Mouse (Mus musculus): ENCODE data around the gene Crot. TPM values are rescaled to one million over a fixed set of nuclear protein-coding genes. Genes with fewer than 3 reads are reported as not detected.
A peak's percentile ranks its signal among the peaks of the same experiment; 100 is the strongest.
"Not testable (repeated sequence)": the region's sequence is repeated elsewhere in the genome, so short reads cannot be mapped to it uniquely, and the experiment has no call there.

Crot gene
- polyA plus RNA-seq, 1 experiment from 2014 or later = 17.3 TPM

DNA sequence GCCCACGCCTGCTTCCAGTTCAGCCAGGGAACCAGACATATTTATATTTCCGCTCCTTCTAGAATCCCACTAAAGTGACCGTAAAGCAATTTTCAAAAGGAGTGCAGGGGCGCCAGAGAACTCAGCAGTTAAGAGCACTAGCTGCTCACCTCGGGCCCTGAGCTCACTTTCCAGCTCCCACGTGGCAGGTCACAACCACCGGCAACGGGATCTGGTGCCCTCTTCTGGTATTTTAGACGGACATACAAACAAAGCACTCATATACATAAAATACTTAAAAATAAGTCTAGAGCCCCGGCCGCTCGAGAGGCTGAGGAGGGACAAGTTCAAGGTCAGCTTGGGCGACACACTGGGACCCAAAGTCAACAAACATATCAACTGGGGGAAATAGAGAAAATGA is 6.6 kb downstream of the Crot start:
- no peak for ATAC-seq (replicated peaks)
- Histone ChIP-seq H3K9me3 (no peaks in the 10 kb centered on the region), H3K9ac (no peak overlapping the region), H3K4me1 (no peaks in the 10 kb centered on the region), H3K27ac (no peak overlapping the region), H3K4me2 (no peak overlapping the region), H3K36me3 (replicated peaks) (0 out of 2 replicates have a peak, but pooled peaks cover 3% of the 10 kb centered on the region), H3K4me3 (no peak overlapping the region), H3K27me3 (replicated peaks) (no peaks in the 10 kb centered on the region)
- WGBS = 89% methylated on average over 13 of the region's 13 CpGs

DNA sequence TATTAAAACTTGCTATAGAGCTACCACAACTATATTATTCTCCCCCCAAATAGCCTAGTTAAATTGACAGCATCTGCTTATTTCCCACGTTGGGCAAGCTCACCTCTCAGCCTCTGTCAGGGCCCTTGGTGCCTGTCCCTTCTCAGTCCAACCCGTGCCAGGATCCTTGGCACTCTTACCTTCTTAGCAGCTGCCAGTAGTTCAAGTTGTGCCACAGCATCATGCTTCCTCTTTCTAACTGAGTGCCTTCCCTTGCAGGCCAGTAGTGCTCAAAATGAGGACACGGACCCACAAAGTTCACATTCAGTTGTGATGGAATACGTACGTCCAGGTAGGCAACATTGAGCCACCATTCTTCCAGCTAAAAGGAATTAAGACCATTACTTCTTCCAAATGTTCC is 9.2 kb downstream of the Crot start:
- no peak overlapping the region for H3K4me2 ChIP-seq
- no peaks in the 10 kb centered on the region for H3K9me3 ChIP-seq
- no peak for ATAC-seq (replicated peaks)
- no peak overlapping the region for H3K27ac ChIP-seq
- no peaks in the 10 kb centered on the region for H3K4me1 ChIP-seq
- no peak overlapping the region for H3K4me3 ChIP-seq
- 97% methylated on average over 5 of the region's 5 CpGs for WGBS
- H3K36me3 ChIP-seq (replicated peaks) = 0 out of 2 replicates have a peak, but pooled peaks cover 3% of the 10 kb centered on the region
- H3K27me3 ChIP-seq (replicated peaks) = no peaks in the 10 kb centered on the region
- no peak overlapping the region for H3K9ac ChIP-seq

DNA sequence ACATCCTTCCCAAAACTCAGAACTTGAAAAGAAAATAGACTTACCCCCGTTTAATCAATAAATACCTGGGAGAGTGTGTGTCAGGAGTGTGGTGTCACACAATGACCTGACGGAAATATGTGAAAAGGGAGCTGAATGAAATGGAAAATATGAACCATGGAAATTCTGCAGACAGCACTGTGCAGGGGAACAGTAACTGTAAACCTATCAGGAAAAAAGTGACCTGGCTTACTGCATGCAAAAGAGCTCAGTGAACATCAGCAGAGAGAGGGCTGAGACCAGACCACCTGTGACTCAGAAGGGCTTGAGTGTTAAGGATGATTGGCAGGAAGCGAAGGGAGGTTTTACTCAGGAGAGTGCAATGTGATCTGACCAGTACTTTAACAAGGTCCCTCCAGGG is 11.7 kb downstream of the Crot start:
- no peaks in the 10 kb centered on the region for H3K27me3 ChIP-seq (replicated peaks)
- no peaks in the 10 kb centered on the region for H3K4me1 ChIP-seq
- no peak overlapping the region for H3K4me2 ChIP-seq
- 0 out of 2 replicates have a peak, but pooled peaks cover 3% of the 10 kb centered on the region for H3K36me3 ChIP-seq (replicated peaks)
- ATAC-seq (replicated peaks) = no peak
- H3K4me3 ChIP-seq = no peak overlapping the region
- H3K9me3 ChIP-seq = no peaks in the 10 kb centered on the region
- no peak overlapping the region for H3K9ac ChIP-seq
- WGBS = 96% methylated on average over 3 of the region's 3 CpGs
- no peak overlapping the region for H3K27ac ChIP-seq

DNA sequence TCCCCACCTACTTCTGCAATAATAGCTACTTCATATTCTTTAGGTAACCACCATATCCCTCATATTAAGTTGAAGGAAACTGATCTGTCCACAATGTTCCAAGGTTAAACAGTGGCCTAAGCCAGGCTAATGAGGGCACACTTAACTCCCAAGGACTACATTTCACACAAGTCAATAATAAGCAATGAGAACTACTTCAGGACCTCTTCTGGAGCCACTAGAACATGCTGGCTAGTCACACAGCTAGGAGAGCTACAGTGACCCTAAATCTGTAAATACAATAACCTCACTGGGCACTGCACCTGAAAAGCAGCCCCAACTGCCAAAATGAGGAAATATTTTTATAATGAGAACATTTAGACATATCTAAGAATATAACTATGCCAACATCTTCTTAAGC is 22.4 kb downstream of the Crot start:
- H3K36me3 ChIP-seq (replicated peaks) = no peaks in the 10 kb centered on the region; the same call in 1 of the 2 replicates
- no peak for ATAC-seq (replicated peaks)

DNA sequence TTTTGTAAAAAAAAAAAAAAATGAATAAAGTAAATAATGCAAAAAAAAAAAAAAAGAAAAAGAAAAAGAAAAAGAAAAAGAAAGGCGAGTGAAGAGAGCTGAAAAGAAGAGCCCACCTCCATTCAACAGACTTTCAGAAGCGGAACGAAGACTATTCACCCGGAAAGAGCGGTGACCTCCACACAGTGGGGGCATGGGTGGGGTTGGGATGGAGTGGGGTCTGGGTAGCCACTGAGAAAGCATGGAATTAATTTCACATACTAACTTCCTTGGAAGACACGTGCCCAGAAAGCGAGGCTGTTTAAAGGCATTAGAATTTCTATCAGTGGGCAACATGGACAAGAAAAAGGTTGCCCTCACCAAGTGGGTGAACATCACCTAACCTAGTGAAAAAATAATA is 24.8 kb downstream of the Crot start:
- no peaks in the 10 kb centered on the region for H3K4me1 ChIP-seq
- H3K9me3 ChIP-seq = no peaks in the 10 kb centered on the region
- no peak overlapping the region for H3K27ac ChIP-seq
- no peak overlapping the region for H3K4me2 ChIP-seq
- no peaks in the 10 kb centered on the region for H3K27me3 ChIP-seq (replicated peaks)
- no peaks in the 10 kb centered on the region; the same call in 1 of the 2 replicates for H3K36me3 ChIP-seq (replicated peaks)
- ATAC-seq (replicated peaks) = no peak
- H3K4me3 ChIP-seq = no peak overlapping the region
- no peak overlapping the region for H3K9ac ChIP-seq
- 39% methylated on average over 7 of the region's 7 CpGs for WGBS

More for the DNA sequence above, 22.4 kb downstream of the Crot start:
- H3K9ac ChIP-seq = no peak overlapping the region
- H3K27ac ChIP-seq = no peak overlapping the region
- no peaks in the 10 kb centered on the region for H3K27me3 ChIP-seq (replicated peaks)
- H3K4me2 ChIP-seq = no peak overlapping the region
- no peaks in the 10 kb centered on the region for H3K9me3 ChIP-seq
- no peak overlapping the region for H3K4me3 ChIP-seq
- H3K4me1 ChIP-seq = no peaks in the 10 kb centered on the region

DNA sequence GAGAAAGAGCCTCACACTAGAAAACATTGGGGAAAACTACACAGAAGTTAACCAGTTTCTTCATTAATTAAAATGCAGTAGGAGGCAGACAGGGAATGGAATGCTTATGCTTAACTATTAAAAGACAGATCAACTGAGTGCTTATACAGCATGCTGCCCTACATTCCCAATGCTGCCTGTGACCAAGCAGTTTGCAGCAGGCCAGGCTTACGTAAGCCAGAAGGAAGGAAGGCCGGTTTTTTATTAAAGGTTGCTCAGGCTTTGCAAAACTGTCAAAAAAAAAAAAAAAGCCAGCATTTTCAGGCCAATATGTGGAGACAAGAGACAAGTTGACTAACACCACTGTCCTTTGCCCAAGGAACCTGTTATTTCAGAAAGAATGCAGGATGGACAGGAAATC is 26.4 kb downstream of the Crot start:
- no peak for ATAC-seq (replicated peaks)
- H3K27ac ChIP-seq = no peak overlapping the region
- H3K36me3 ChIP-seq (replicated peaks) = no peaks in the 10 kb centered on the region; the same call in 1 of the 2 replicates
- H3K9ac ChIP-seq = no peak overlapping the region
- H3K27me3 ChIP-seq (replicated peaks) = no peaks in the 10 kb centered on the region
- H3K4me2 ChIP-seq = no peak overlapping the region
- no peaks in the 10 kb centered on the region for H3K4me1 ChIP-seq
- H3K4me3 ChIP-seq = no peak overlapping the region
- no peaks in the 10 kb centered on the region for H3K9me3 ChIP-seq
- 80% methylated on average over 2 of the region's 2 CpGs for WGBS

DNA sequence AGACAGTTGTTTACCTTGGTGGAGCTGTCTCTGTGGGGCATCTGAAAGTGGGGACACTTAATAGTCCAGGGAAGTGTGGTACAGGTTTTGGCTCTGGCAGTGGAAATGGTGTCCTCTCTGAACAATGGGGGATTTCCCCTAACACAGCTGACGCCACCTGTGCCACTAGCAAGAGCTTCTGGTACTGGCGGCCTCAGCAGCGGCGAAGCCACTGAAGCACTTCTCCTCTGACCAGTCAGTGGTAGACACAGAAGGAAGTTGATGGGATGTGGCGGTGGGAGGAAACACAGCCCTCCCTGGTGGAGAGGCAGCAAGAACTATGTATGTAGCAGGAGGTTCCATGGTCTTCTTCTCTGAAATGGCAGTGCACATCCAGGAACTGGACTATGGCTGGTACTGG is 32.6 kb downstream of the Crot start:
- no peaks in the 10 kb centered on the region for H3K27me3 ChIP-seq (replicated peaks)
- 92% methylated on average over 5 of the region's 5 CpGs for WGBS
- no peaks in the 10 kb centered on the region for H3K36me3 ChIP-seq (replicated peaks)
- no peak overlapping the region for H3K9ac ChIP-seq
- no peak overlapping the region for H3K4me2 ChIP-seq
- H3K4me1 ChIP-seq = no peaks in the 10 kb centered on the region
- no peak overlapping the region for H3K4me3 ChIP-seq
- ATAC-seq (replicated peaks) = no peak
- no peaks in the 10 kb centered on the region for H3K9me3 ChIP-seq
- no peak overlapping the region for H3K27ac ChIP-seq

DNA sequence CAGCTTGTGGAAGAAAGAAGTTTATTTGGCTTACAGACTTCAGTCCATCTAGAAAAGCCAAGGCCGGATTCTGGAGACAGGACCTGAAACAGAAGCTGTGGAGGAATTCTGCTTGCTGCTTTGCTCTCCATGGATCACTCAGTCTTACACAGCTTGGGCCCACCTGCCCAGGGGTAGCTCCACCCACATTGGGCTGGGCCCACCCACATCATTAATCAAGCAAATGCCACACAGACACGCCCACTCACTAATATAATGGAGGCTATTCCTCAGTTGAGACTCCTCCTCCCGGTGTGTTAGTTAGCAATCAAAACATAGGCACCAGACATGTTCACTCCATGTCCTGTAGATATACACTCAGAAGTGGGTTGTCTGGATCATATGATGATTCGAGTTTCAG is 36.6 kb downstream of the Crot start:
- H3K4me2 ChIP-seq = no peak overlapping the region
- H3K9ac ChIP-seq = no peak overlapping the region
- H3K9me3 ChIP-seq = no peaks in the 10 kb centered on the region
- no peak overlapping the region for H3K27ac ChIP-seq
- ATAC-seq (replicated peaks) = no peak
- H3K4me1 ChIP-seq = no peaks in the 10 kb centered on the region
- no peaks in the 10 kb centered on the region for H3K27me3 ChIP-seq (replicated peaks)
- H3K4me3 ChIP-seq = no peak overlapping the region
- WGBS = 92% methylated on average over 4 of the region's 4 CpGs
- no peaks in the 10 kb centered on the region for H3K36me3 ChIP-seq (replicated peaks)

DNA sequence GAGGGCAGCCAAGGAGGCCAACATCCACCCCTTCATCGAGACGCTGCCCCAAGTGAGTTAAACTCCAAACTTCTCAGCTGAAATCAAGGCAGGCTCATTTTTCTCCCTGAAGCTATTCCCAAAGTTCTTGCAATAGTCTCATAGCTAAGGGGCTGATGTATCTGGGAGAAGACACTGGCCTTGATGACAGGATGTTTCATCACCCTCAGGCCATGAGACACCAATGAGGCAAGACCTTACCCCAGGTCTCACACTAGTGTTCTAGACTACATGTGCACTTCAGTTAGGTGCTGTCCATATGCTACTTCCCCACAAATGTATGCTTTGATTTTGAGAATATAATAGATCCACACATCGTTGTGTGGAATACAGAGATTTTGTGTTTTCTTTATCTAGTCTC is 41.6 kb downstream of the Crot start:
- Histone ChIP-seq H3K9me3 (no peaks in the 10 kb centered on the region), H3K4me3 (no peak overlapping the region), H3K36me3 (replicated peaks) (no peaks in the 10 kb centered on the region), H3K27me3 (replicated peaks) (no peaks in the 10 kb centered on the region), H3K4me1 (no peaks in the 10 kb centered on the region), H3K9ac (no peak overlapping the region), H3K4me2 (no peak overlapping the region), H3K27ac (no peak overlapping the region)
- WGBS = 95% methylated on average over 3 of the region's 3 CpGs
- no peak for ATAC-seq (replicated peaks)

DNA sequence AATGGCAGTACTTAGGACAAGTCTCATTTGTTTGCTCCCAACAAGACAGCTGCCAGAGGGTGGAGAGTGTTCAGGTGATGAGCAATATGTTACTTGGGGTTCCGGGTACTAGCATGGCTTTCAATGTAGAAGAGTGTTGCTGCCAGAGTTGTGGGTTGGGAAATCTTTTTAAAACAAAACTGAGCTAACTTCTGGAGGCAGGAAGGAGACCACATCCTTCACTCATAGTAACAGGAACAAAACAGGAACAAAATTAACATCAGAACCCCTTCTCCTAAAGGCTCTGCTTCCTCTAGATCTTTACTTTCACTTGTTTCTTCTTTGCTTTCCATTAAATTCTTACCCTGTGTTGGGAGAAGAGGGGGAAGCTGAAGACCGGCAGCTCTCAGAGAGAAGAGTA is 43.5 kb downstream of the Crot start:
- Histone ChIP-seq H3K4me3 (no peak overlapping the region), H3K4me1 (no peaks in the 10 kb centered on the region), H3K36me3 (replicated peaks) (no peaks in the 10 kb centered on the region), H3K9me3 (no peaks in the 10 kb centered on the region), H3K27ac (no peak overlapping the region), H3K4me2 (no peak overlapping the region), H3K9ac (no peak overlapping the region), H3K27me3 (replicated peaks) (no peaks in the 10 kb centered on the region)
- WGBS = 96% methylated on average over 2 of the region's 2 CpGs
- ATAC-seq (replicated peaks) = no peak

DNA sequence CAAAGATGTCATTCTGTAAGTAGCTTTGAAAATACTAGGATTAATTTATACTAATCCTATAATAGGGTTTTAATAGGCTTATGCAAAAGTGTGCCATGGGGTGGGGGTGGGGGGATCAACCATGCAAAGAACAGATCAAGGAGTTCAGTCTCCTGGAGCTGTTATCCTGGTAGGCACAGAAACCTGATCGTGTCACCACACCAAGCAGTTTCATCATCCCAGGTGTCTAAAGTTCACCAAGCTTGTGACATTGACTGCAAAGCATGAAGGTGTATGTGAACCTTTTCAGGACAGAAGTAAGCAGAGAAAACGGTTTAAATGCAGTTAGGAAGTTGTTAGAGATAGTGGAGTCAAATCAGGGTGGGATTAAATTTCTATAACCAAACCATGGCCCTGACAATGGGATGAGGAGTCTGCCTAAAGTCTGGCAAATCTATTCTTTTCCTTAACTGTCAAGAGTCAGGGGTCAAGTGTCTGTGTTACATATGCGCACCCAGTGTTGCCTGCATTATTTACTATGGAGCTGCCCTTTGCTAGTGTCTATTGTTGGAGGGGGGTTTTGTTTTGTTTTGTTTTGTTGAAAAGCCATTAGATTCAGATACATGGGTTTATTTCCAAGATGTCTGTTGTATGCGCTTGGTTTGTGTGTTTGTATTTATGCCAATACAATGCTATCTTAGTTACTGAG is 49.6 kb downstream of the Crot start:
- H3K4me3 ChIP-seq = no peak overlapping the region
- H3K9me3 ChIP-seq = no peaks in the 10 kb centered on the region
- ATAC-seq (replicated peaks) = 0 out of 2 replicates have a peak, but pooled peaks have one; percentile 45
- H3K4me1 ChIP-seq = no peaks in the 10 kb centered on the region
- H3K4me2 ChIP-seq = no peak overlapping the region
- no peak overlapping the region for H3K9ac ChIP-seq
- no peak overlapping the region for H3K27ac ChIP-seq
- no peaks in the 10 kb centered on the region for H3K27me3 ChIP-seq (replicated peaks)
- 48% methylated on average over 4 of the region's 4 CpGs for WGBS
- H3K36me3 ChIP-seq (replicated peaks) = no peaks in the 10 kb centered on the region

DNA sequence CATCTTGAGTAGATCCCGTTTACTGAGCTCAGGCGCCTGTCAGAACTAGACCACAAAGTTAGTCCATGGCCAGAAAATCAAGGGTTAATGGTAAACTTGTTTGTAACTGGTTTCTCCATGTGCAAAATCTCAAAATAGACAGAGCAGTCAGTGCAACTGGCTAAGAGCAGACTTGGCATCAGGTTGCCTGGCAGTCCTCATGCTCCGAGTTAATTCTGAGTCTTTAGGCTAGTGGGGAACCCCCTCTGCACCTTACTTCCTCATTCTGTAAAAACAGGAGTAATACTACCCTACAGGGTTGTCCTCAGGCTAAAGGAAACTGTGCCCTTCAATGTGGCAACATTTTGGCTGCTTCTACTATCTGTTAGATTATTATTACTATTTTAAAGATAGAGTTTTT is 53.3 kb downstream of the Crot start:
- WGBS = 86% methylated on average over 3 of the region's 3 CpGs
- H3K9ac ChIP-seq = no peak overlapping the region
- H3K4me1 ChIP-seq = no peaks in the 10 kb centered on the region
- H3K9me3 ChIP-seq = no peaks in the 10 kb centered on the region
- no peak for ATAC-seq (replicated peaks)
- no peaks in the 10 kb centered on the region for H3K36me3 ChIP-seq (replicated peaks)
- no peak overlapping the region for H3K4me3 ChIP-seq
- no peak overlapping the region for H3K4me2 ChIP-seq
- no peaks in the 10 kb centered on the region for H3K27me3 ChIP-seq (replicated peaks)
- H3K27ac ChIP-seq = no peak overlapping the region

DNA sequence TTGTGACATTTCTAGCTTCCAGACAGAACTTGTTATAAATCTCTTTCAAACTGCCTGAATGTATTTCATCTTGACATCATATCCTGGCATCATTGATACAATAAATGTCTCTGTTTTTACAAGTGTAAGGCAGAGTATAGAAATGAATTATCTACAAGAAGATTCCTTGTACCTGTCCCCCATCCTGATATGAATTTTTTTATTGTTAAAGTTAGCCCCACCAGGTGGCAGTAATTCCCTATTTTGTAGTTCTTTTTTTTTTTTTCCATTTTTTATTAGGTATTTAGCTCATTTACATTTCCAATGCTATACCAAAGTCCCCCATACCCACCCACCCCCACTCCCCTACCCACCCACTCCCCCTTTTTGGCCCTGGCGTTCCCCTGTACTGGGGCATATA is 55.9 kb downstream of the Crot start:
- H3K27me3 ChIP-seq (replicated peaks); H3K27ac ChIP-seq; H3K4me2 ChIP-seq; H3K4me3 ChIP-seq; ATAC-seq (replicated peaks); H3K9ac ChIP-seq; H3K9me3 ChIP-seq; H3K4me1 ChIP-seq; H3K36me3 ChIP-seq (replicated peaks): not testable (repeated sequence)
- no CpG with 5 or more reads among the region's 1 CpGs for WGBS

Data from midbrain, embryonic 15.5 days (tissue).